Mouse (Mus musculus): ENCODE data around the gene Sdhaf4.

DNA sequence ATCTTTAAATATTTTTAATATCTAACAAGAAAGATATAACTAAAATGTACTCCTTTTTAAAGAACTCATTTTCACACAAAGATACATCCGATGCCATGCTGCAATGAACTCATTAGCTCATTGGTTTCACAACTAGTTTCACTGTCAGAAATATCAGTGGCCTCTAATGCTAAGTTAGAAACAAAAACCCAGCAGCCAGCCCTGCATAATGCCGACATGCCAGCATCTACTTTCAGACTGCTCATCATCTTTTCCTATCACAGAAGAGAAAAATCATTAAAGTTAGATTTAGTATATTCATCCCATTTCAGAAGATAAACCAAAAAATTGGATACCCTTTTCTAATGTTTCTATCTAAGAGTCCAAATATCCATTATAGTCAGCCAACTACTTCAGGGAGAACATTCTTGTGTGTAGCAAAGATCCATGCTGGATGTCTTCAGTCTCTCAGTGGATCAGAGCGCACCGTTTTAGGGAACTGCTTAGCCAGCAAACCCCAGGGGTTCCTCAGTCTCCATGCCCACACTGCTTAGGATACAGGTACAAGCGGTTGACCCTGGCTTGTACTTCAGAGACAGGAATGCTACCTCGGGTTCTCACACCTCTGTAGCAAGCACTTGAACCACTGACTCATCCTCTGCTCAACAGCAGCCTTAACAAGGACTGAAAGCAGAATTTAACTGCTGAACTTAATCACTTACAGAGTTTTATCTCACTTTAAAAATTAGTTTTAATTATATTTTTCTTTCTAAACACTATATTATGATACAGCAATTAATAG is 41.5 kb upstream of the Sdhaf4 start:
- no peak for TF ChIP-seq CTCF (IDR thresholded peaks at IDR 0.05; ENCODE audit: low read depth, low read length)
- TF ChIP-seq GATA1 (IDR thresholded peaks at IDR 0.05; ENCODE audit: borderline replicate concordance, low read length), result no peak
- no peak for TF ChIP-seq POLR2AphosphoS5 (IDR thresholded peaks at IDR 0.05; ENCODE audit: insufficient replicate concordance, low read depth, low read length)
